Mouse (Mus musculus): ENCODE measurements around the gene Hes7. TPM values are rescaled to one million over a fixed set of nuclear protein-coding genes. Genes with fewer than 3 reads are reported as not detected.
"Not testable (repeated sequence)": the region's sequence is repeated elsewhere in the genome, so short reads cannot be mapped to it uniquely, and the experiment has no call there.

Gene Hes7
- polyA plus RNA-seq, 1 experiment from 2014 or later: 0.61 TPM

GRCm38 (mm10) chr11:69089616-69090290, 30.5 kb upstream of the Hes7 start:
- H3K9me3 ChIP-seq: no peaks in the 10 kb centered on the region
- peak overlapping the region; percentile 100 for H3K9ac ChIP-seq

GRCm38 (mm10) chr11:69090367-69090766, 29.8 kb upstream of the Hes7 start:
- ATAC-seq (ENCODE audit: low read depth): no peak
- Histone ChIP-seq H3K27me3 (no peaks in the 10 kb centered on the region), H3K36me3 (peaks cover 31% of the 10 kb centered on the region), H3K4me3 (peak overlapping the region; percentile 98; the same call in 1 of the 2 replicates), H3K27ac (replicated peaks) (0 out of 2 replicates have a peak overlapping the region, but pooled peaks have one; percentile 18), H3K4me1 (replicated peaks) (peaks cover 56% of the 10 kb centered on the region), H3K9ac (peak overlapping the region; percentile 100), H3K4me2 (peak overlapping the region; percentile 98), H3K9me3 (no peaks in the 10 kb centered on the region)
- 57% methylated on average over 6 of the region's 6 CpGs for WGBS

More at GRCm38 (mm10) chr11:69089616-69090290, 30.5 kb upstream of the Hes7 start:
- no peak for ATAC-seq (ENCODE audit: low read depth)
- peaks cover 52% of the 10 kb centered on the region for H3K4me1 ChIP-seq (replicated peaks)
- H3K27ac ChIP-seq (replicated peaks): peak overlapping the region; percentile 97; the same call in 1 of the 2 replicates
- H3K36me3 ChIP-seq: peaks cover 31% of the 10 kb centered on the region
- WGBS: 89% methylated on average over 12 of the region's 12 CpGs
- peak overlapping the region; percentile 98 for H3K4me3 ChIP-seq
- H3K27me3 ChIP-seq: no peaks in the 10 kb centered on the region
- H3K4me2 ChIP-seq: peak overlapping the region; percentile 98

DNA sequence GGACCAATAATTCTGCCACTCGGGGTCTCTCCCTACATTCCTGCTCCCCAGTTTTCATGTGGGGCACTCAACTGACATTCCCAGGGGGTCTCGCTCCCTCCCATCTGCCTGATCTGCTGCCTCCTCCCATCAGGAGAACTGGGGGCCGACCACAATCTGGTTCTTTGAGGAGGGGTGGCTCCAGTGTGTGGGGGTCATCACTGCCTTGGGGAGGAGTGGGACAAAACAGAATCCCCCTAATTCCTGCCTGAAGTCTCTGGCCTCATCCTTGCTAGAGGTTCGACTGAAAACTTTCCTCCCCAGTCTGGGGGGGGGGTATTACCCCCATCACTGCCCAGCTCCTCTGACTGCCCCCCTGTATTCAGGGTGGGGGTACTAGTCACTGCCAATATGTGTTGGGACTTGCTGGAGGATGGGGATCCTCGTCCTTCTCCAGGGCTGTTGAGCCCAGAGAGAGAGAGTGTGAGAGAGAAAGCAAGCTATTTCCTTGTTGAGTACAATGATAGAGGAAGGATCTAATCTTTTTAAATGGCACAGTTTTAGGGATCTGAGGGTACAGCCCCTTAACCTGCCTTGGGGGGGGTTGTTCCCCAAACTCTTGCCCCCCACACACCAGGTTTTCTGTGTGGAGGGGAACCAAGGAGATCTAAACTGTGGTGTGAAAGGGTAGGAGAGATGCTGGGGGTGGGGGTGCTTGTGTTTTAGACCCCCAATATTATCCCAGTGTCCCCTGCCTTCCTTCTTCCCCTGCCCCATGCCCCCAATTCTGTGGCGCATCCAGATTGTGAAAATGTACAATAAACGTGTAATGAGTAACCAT, 28.4 kb upstream of the Hes7 start:
- no peak overlapping the region for H3K4me3 ChIP-seq
- H3K36me3 ChIP-seq: peaks cover 31% of the 10 kb centered on the region
- no peak overlapping the region for H3K4me2 ChIP-seq
- no peaks in the 10 kb centered on the region; the same call in 1 of the 2 replicates for H3K27me3 ChIP-seq
- H3K27ac ChIP-seq (replicated peaks): no peak overlapping the region
- WGBS: 66% methylated on average over 7 of the region's 7 CpGs
- no peaks in the 10 kb centered on the region for H3K9me3 ChIP-seq
- peaks cover 70% of the 10 kb centered on the region for H3K4me1 ChIP-seq (replicated peaks)
- no peak for ATAC-seq (ENCODE audit: low read depth)
- H3K9ac ChIP-seq: peak overlapping the region; percentile 41; the same call in 1 of the 2 replicates

DNA sequence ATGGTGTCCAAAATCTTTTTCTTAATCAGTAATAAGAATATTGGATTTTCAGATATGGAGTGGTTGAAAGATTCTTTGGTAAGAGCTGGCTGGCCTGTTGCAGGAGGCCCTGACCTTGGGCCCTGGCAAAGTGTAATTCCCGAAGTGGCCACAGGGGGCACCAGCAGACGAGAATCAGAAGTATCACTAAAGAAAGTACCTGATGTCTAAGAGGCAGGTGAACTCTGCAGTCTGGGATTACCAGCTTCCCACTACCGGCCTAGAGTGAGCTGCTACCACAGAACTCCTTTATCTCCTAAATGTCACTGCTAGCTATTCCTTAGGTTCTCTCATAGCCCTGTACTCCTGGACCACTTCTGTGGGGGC, 27.8 kb upstream of the Hes7 start:
- no peak overlapping the region for H3K9ac ChIP-seq
- no peaks in the 10 kb centered on the region for H3K9me3 ChIP-seq
- H3K4me1 ChIP-seq (replicated peaks): peaks cover 71% of the 10 kb centered on the region
- peaks cover 31% of the 10 kb centered on the region for H3K36me3 ChIP-seq
- no peak overlapping the region for H3K27ac ChIP-seq (replicated peaks)
- WGBS: 6% methylated on average over 3 of the region's 3 CpGs
- no peak overlapping the region for H3K4me3 ChIP-seq
- H3K4me2 ChIP-seq: no peak overlapping the region
- H3K27me3 ChIP-seq: no peaks in the 10 kb centered on the region; the same call in 1 of the 2 replicates
- ATAC-seq (ENCODE audit: low read depth): no peak

DNA sequence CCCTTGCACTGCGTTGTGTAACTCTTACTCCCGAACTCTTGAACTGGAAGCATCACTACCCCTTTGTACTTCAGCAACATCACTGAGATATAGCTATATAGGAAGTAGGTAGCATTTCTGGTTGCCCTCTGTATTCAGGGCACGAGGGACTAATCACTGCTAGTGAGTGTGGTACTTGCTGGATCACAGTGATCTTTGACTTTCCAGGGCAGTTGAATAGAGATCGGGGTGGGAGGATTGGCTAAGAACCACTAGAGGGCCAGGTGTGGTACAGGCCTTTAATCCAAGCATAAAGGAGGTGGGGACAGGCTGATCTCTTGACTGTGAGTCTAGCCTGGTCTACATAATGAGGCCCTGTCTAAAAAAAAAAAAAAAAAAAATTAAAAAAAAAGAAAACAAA, 27.3 kb upstream of the Hes7 start:
- no peak overlapping the region for H3K9ac ChIP-seq
- no peak overlapping the region for H3K27ac ChIP-seq (replicated peaks)
- 90% methylated on average over 4 of the region's 4 CpGs for WGBS
- no peaks in the 10 kb centered on the region; the same call in 1 of the 2 replicates for H3K27me3 ChIP-seq
- H3K9me3 ChIP-seq: no peaks in the 10 kb centered on the region
- peaks cover 31% of the 10 kb centered on the region for H3K36me3 ChIP-seq
- H3K4me2 ChIP-seq: no peak overlapping the region
- no peak for ATAC-seq (ENCODE audit: low read depth)
- peaks cover 71% of the 10 kb centered on the region for H3K4me1 ChIP-seq (replicated peaks)
- H3K4me3 ChIP-seq: no peak overlapping the region

- not testable (repeated sequence) for H3K27me3 ChIP-seq; ATAC-seq (ENCODE audit: low read depth); H3K27ac ChIP-seq (replicated peaks); H3K9ac ChIP-seq; H3K9me3 ChIP-seq; H3K4me2 ChIP-seq; H3K4me3 ChIP-seq
- Histone ChIP-seq H3K36me3 (peaks cover 31% of the 10 kb centered on the region), H3K4me1 (replicated peaks) (peaks cover 79% of the 10 kb centered on the region)
- WGBS: 89% methylated on average over 7 of the region's 7 CpGs
Observed at GRCm38 (mm10) chr11:69093856-69094255, 26.3 kb upstream of the Hes7 start.

DNA sequence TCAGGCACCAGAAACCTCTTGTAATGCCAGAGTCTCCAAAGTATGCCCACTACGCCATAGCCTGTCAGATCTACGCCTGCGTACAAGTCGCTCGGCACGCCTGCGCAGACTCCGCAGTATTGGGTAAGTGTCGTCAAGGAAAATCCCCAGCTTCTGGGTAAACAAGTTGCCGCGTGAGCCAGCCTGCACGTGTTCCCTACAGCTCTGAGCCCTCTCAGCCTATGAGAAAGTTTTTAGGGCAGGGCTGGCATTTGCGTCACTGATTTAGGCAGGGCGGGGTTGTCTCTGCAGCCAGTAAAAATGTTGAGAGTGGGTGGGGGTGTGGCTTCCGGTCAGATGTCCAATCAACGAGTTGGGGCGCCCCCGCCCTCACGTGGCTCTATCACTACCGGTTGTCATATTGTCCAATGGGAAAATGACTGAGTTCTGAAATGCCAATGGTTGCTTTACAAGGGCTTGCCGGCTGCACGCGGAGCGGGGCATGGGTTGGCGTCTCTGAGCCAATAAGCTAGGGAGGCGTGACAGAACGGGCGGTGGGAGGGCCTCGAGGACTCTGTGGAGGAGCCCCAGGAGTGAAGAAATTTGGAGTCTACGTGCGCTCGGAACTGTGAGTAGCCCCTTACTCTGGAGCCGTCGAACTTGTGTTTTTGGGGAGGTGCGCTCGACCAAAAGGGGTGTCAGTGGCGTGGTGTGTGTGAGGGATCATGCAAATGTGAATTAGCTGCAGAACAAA, 25.3 kb upstream of the Hes7 start, which contains the start of gene Per1:
Gene Per1 (plus strand): TSS at position 521 of the 733 bp plus-strand sequence.
- peak within 1 kb of the TSS; percentile 88 for H3K27ac ChIP-seq (replicated peaks)
- H3K27me3 ChIP-seq: no peaks in the 10 kb centered on the region; the same call in 1 of the 2 replicates
- WGBS: under 1% methylated on average over 37 of the region's 37 CpGs
- H3K4me2 ChIP-seq: peak within 1 kb of the TSS; percentile 93
- H3K9me3 ChIP-seq: no peaks in the 10 kb centered on the region
- ATAC-seq (ENCODE audit: low read depth): peak; percentile 93
- peak within 1 kb of the TSS; percentile 64 for H3K9ac ChIP-seq
- peaks cover 28% of the 10 kb centered on the region for H3K36me3 ChIP-seq
- H3K4me3 ChIP-seq: peak within 1 kb of the TSS; percentile 63
- H3K4me1 ChIP-seq (replicated peaks): peaks cover 79% of the 10 kb centered on the region

GRCm38 (mm10) chr11:69095511-69096231, 24.5 kb upstream of the Hes7 start:
- Histone ChIP-seq H3K4me1 (replicated peaks) (peaks cover 79% of the 10 kb centered on the region), H3K27ac (replicated peaks) (peak overlapping the region; percentile 77), H3K27me3 (no peaks in the 10 kb centered on the region; the same call in 1 of the 2 replicates), H3K9me3 (no peaks in the 10 kb centered on the region), H3K9ac (peak overlapping the region; percentile 64), H3K4me2 (peak overlapping the region; percentile 93), H3K36me3 (peaks cover 20% of the 10 kb centered on the region), H3K4me3 (peak overlapping the region; percentile 63)
- 3% methylated on average over 27 of the region's 27 CpGs for WGBS
- ATAC-seq (ENCODE audit: low read depth): no peak

DNA sequence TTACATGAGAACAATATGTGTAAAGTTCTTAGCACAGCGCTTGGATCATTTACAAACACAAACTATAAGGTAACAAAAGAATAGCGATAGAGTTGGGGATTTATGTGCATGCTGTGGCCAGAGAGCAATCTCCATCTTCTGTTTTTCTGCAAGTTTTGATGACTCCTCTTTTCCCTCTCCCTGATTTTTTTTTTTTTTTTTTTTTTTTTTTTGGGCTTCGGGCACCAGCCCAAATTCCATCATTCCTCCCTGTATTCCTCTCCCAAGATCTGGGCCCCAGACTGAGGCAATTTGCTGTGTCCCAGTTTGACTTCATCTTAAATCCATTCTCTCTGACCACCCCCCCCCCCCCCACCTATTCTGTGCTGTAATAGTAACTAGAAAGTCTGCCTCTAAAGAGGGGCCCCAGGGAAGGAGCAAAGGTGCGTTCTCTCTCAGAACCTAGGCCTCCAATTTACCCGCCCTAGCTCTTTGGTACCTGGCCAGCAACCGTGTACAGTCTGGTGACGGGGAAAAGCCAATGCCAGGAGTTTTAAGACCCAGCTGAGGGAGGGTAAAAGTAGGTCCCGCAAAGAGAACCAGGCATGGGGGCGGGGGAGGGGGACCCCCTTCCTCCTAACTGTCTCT, 23.7 kb upstream of the Hes7 start:
- ATAC-seq (ENCODE audit: low read depth): no peak
- no peaks in the 10 kb centered on the region for H3K9me3 ChIP-seq
- peak overlapping the region; percentile 93 for H3K4me2 ChIP-seq
- WGBS: 14% methylated on average over 9 of the region's 9 CpGs
- H3K9ac ChIP-seq: peak overlapping the region; percentile 84
- peaks cover 77% of the 10 kb centered on the region for H3K4me1 ChIP-seq (replicated peaks)
- peak overlapping the region; percentile 89 for H3K27ac ChIP-seq (replicated peaks)
- H3K36me3 ChIP-seq: peaks cover 21% of the 10 kb centered on the region
- H3K27me3 ChIP-seq: no peaks in the 10 kb centered on the region; the same call in 1 of the 2 replicates
- peak overlapping the region; percentile 63 for H3K4me3 ChIP-seq

GRCm38 (mm10) chr11:69096987-69097900, 23.0 kb upstream of the Hes7 start:
- Histone ChIP-seq H3K4me3 (peak overlapping the region; percentile 63), H3K9me3 (no peaks in the 10 kb centered on the region), H3K27me3 (no peaks in the 10 kb centered on the region; the same call in 1 of the 2 replicates), H3K27ac (replicated peaks) (peak overlapping the region; percentile 89), H3K9ac (peak overlapping the region; percentile 84), H3K4me1 (replicated peaks) (peaks cover 71% of the 10 kb centered on the region), H3K36me3 (peaks cover 22% of the 10 kb centered on the region), H3K4me2 (peak overlapping the region; percentile 93)
- 2% methylated on average over 29 of the region's 29 CpGs for WGBS
- ATAC-seq (ENCODE audit: low read depth): no peak

All from neural tube, embryonic 13.5 days (tissue).